ENCODE assay signal across 9 mouse cellular contexts in genomic region chr11:107028275-107028618, GRCm38 (mm10). TPM values are rescaled to one million over a fixed set of nuclear protein-coding genes. Genes with fewer than 3 reads are reported as not detected.
DNase-seq lines count a peak whose midpoint lies in the region; ATAC-seq and TF ChIP-seq lines count a peak whose summit lies in the region.
"Had no signal": no experiment of that assay in that cellular context is flagged by ENCODE, and none has a peak within 500 bp of the region (broad histone marks: within the 10 kb centered on the region; RNA-seq: fewer than 3 reads in every experiment).

No protein-coding gene starts in this region.

- no peak overlapping the region for H3K27ac ChIP-seq in kidney, adult 2 months (ENCODE audit: insufficient read depth, low read depth, low read length)
- 0 out of 2 replicates have a peak overlapping the region, but pooled peaks have one; percentile 69 for H3K27ac ChIP-seq in intestine, embryonic 14.5 days (ENCODE audit: low read depth)
- H3K27ac ChIP-seq in midbrain, embryonic 15.5 days, result peak overlapping the region; percentile 91

- peak overlapping the region; percentile 79 for H3K4me3 ChIP-seq in kidney, adult 2 months (ENCODE audit: insufficient read depth, low read depth, low read length)
- peak overlapping the region; percentile 68 for H3K4me3 ChIP-seq in intestine, embryonic 14.5 days (ENCODE audit: low read depth, low read length)
- H3K4me3 ChIP-seq in midbrain, embryonic 15.5 days, result peak overlapping the region; percentile 61

- TF ChIP-seq CTCF in kidney, adult 2 months (conservative IDR thresholded peaks at IDR 0.05; ENCODE audit: insufficient read depth, insufficient read length, low read depth, low read length), result no peak

- no peak for TF ChIP-seq POLR2A in kidney, adult 2 months (IDR thresholded peaks at IDR 0.05; ENCODE audit: low read depth, low read length)

- WGBS in kidney, adult 2 months, result 3% methylated on average over 29 of the region's 29 CpGs
- WGBS in intestine, embryonic 14.5 days, result 2% methylated on average over 29 of the region's 29 CpGs
- WGBS in midbrain, embryonic 15.5 days, result 2% methylated on average over 29 of the region's 29 CpGs

- peak overlapping the region; percentile 61 for H3K9ac ChIP-seq in intestine, embryonic 14.5 days (ENCODE audit: low read length)
- H3K9ac ChIP-seq in midbrain, embryonic 15.5 days, result peak overlapping the region; percentile 65

- no peaks in the 10 kb centered on the region for H3K9me3 ChIP-seq in intestine, embryonic 14.5 days (ENCODE audit: control insufficient read depth, low read length)
- H3K9me3 ChIP-seq in midbrain, embryonic 15.5 days, result no peaks in the 10 kb centered on the region

- ATAC-seq in common myeloid progenitor, adult 5-6 weeks (replicated peaks; ENCODE audit: low read depth, poor library complexity, severe bottlenecking), result peak; percentile 1; the same call in 1 of the 2 replicates
- ATAC-seq in intestine, embryonic 14.5 days (replicated peaks; ENCODE audit: low FRiP score, low TSS enrichment, low read depth), result peak; percentile 63
- ATAC-seq in midbrain, embryonic 15.5 days (replicated peaks), result peak; percentile 81

- no peaks in the 10 kb centered on the region for H3K27me3 ChIP-seq in kidney, adult 2 months (replicated peaks; ENCODE audit: control insufficient read depth, insufficient read depth, low read length)
- peaks cover 3% of the 10 kb centered on the region; the same call in 1 of the 2 replicates for H3K27me3 ChIP-seq in intestine, embryonic 14.5 days (replicated peaks; ENCODE audit: control insufficient read depth, insufficient read depth, low read length)
- H3K27me3 ChIP-seq in midbrain, embryonic 15.5 days (replicated peaks), result no peaks in the 10 kb centered on the region
- H3K27me3 ChIP-seq: Patski had no signal

- H3K4me2 ChIP-seq in intestine, embryonic 14.5 days (ENCODE audit: low read length), result peak overlapping the region; percentile 64
- H3K4me2 ChIP-seq in midbrain, embryonic 15.5 days, result peak overlapping the region; percentile 78

- H3K4me1 ChIP-seq in kidney, adult 2 months (ENCODE audit: control insufficient read depth, insufficient read depth, low read length), result peaks cover 6% of the 10 kb centered on the region; the same call in 1 of the 2 replicates
- peaks cover 14% of the 10 kb centered on the region for H3K4me1 ChIP-seq in intestine, embryonic 14.5 days (replicated peaks; ENCODE audit: control insufficient read depth, insufficient read depth, low read length)
- H3K4me1 ChIP-seq in midbrain, embryonic 15.5 days, result peaks cover 29% of the 10 kb centered on the region

- H3K36me3 ChIP-seq in kidney, adult 2 months (ENCODE audit: control insufficient read depth, insufficient read depth, low read length), result no peaks in the 10 kb centered on the region
- no peaks in the 10 kb centered on the region for H3K36me3 ChIP-seq in intestine, embryonic 14.5 days (ENCODE audit: control insufficient read depth, insufficient read depth, low read length)
- no peaks in the 10 kb centered on the region for H3K36me3 ChIP-seq in midbrain, embryonic 15.5 days (replicated peaks)

- no peak for DNase-seq in kidney, adult 2 months
- no peak for DNase-seq in kidney, postnatal 10 days
- DNase-seq in intestine, embryonic 14.5 days (ENCODE audit: low spot score), result peak; percentile 89
- DNase-seq in gastrocnemius, postnatal 10 days, result no peak
- no peak for DNase-seq in retina, embryonic 14.5 days (ENCODE audit: low spot score)
- DNase-seq in layer of hippocampus, adult 8-10 months (ENCODE audit: low spot score in 2 of 2), result no peak

RNA-seq across cellular contexts. Expression of gene 1810010H24Rik, which starts 2.8 kb away (rescaled TPM):
- 1.8 and 2.6 TPM in 2 replicates for polyA plus RNA-seq in kidney, adult 2 months (2012; rRNA removed)
- total RNA-seq in common myeloid progenitor, adult 5-6 weeks (2017), result 2.1 TPM in 1 of 2 replicates, not detected in the other
- 1.8 and 2.9 TPM in 2 replicates for polyA plus RNA-seq in intestine, embryonic 14.5 days (2014; fragmentation: Nextera tagmentation; extraction: Ambion mirVana)
- polyA plus RNA-seq in midbrain, embryonic 15.5 days (2015; fragmentation: Nextera tagmentation; extraction: Ambion mirVana), result 6.9 and 7.3 TPM in 2 replicates
- total RNA-seq in gastrocnemius, postnatal 10 days (2021), result 1 to 10 TPM; 2.5 to 3.0 TPM
- 1 to 10 TPM; 2.0 to 4.8 (median 4.7) TPM for total RNA-seq in layer of hippocampus, adult 8-10 months (2022)

RNA-seq across cellular contexts. Expression of gene Kpna2, which starts 28.9 kb away (rescaled TPM):
- polyA plus RNA-seq in kidney, adult 2 months (2012; rRNA removed), result 11.9 and 14.1 TPM in 2 replicates
- total RNA-seq in common myeloid progenitor, adult 5-6 weeks (2017), result 199 and 201 TPM in 2 replicates
- 416 and 452 TPM in 2 replicates for polyA plus RNA-seq in intestine, embryonic 14.5 days (2014; fragmentation: Nextera tagmentation; extraction: Ambion mirVana)
- polyA plus RNA-seq in midbrain, embryonic 15.5 days (2015; fragmentation: Nextera tagmentation; extraction: Ambion mirVana), result 154 and 163 TPM in 2 replicates
- total RNA-seq in gastrocnemius, postnatal 10 days (2021), result 10 to 100 TPM; 24.1 to 27.6 TPM
- total RNA-seq in layer of hippocampus, adult 8-10 months (2022), result 10 to 100 TPM; 17.5 to 23.7 (median 21.7) TPM

Comparison
In these comparisons a context has a peak if more than half of its experiments do, and no peak if none do; other contexts are left out.
1. ATAC-seq: peak in every context shown above with its lines; median percentile 81 in midbrain, embryonic 15.5 days; 63 in intestine, embryonic 14.5 days; 1 in common myeloid progenitor, adult 5-6 weeks.